Mouse (Mus musculus) left cerebral cortex, postnatal 36 days (tissue): ENCODE data around the gene Anks1. TPM values are rescaled to one million over a fixed set of nuclear protein-coding genes. Genes with fewer than 3 reads are reported as not detected.

Experiments used
- DNase-seq, 2 experiments: peaks; one replicate each; pipeline ENCODE4 v3.0.0; 2021 to 2022; ENCODE audit warnings: low spot score in 2 of 2, mixed read lengths in 1 of 2
- intact Hi-C: fragments of 180-260 bp; cut with DNase I; formaldehyde crosslinking; loops from one replicate; pipeline ENCODE4 v1.15.1; 2025
- total RNA-seq, 2 experiments: library from RNA; stranded (reverse); gene quantifications; 2 replicates each; pipeline ENCODE4 v1.2.3; 2021

Anks1 gene
- total RNA-seq, 2 experiments from 2014 or later = 34.5 to 42.3 TPM

DNA sequence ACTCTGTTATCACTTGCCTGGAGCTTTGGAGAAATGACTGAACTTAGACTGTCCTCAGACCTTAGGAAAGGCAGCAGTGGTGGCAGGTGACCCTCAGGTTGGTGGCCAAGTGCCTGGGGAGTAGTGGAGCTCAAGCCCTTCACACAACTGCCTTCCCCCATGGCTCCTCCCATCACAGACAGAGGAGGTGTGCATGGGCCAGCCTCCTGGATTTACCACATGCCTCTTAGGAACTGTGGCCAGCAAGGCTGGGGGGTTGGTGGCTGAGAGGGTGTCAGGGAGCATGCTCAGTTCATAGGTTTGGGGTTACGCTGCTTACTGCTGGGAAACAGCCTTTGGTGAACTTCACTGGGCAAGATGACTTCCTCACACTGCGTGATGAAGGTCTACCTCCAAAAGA, 101.8 kb downstream of the Anks1 start:
- intact Hi-C loops = no loop called here
- no peak for DNase-seq

DNA sequence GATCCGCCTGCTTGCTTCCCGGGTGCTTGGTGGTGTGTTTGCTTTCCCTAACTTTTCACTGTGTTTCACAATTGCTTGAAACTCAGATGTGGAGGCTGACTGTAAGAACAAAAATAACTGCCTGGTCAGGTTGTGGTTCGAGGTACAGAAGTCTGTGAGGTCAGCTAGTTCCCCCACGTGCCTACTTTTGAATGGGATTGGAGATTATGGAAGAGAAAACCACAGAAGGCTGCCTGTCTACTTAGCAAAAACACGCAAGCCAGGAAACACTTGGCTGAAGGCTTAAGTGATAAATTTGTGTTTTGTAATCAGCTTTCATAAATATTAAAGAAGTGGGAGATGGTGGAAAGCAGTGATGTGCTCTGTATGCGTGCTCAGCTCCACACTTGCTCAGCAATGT, 103.7 kb downstream of the Anks1 start:
- no peak for DNase-seq
- intact Hi-C loops = no loop called here

DNA sequence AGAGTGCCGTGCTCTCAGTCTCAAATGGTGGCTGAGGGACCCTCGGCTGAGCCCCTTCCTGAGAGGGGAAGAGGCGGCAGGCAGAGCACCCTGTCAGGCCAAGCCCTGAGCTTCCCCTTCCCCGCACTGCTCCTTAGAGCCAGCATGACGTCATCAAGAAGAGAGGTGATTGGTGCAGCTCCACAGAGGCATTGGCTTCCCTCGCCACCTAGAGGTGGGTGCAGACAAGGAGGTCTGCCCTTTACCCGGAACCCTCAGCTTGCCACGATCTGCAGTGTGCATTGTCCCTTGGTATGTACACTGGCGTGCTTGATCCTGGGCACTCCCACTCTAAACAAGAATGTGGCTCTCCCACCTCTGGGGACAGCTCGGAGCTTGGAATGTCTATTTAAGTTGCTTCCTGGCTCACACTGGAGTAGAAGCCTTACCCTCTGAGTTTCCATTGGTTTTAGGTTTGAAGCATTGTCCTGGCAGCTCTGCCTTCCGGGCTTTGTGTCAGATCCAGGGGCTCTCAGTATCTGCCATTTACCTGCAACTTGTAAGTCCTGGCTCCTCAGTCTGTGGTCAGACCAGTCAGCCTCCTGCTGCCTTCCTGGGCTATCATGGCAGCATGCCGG, 104.3 kb downstream of the Anks1 start:
- DNase-seq = peak in 1 of 2 experiments; percentile 54
- intact Hi-C loops = no loop called here

DNA sequence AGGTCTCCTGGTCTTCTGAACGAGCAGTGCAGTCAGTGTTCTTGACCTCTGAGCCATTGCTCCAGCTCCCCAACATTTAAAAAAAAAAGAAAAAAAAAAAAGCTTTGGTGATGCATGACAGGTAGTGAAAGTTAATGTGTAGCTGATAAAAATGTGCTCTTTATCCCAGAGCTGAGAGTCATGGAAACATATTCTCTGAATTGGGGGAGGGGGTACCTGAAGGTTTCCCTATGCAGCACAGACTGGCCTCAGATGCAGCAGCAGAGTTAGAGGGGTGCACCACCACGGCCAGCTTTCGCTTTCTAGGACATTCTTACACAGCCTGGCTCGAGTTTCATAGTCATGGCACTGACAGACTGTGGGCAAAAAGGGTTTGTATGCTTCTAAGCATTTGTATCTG, 105.3 kb downstream of the Anks1 start:
- DNase-seq = no peak
- intact Hi-C loops = no loop called here

DNA sequence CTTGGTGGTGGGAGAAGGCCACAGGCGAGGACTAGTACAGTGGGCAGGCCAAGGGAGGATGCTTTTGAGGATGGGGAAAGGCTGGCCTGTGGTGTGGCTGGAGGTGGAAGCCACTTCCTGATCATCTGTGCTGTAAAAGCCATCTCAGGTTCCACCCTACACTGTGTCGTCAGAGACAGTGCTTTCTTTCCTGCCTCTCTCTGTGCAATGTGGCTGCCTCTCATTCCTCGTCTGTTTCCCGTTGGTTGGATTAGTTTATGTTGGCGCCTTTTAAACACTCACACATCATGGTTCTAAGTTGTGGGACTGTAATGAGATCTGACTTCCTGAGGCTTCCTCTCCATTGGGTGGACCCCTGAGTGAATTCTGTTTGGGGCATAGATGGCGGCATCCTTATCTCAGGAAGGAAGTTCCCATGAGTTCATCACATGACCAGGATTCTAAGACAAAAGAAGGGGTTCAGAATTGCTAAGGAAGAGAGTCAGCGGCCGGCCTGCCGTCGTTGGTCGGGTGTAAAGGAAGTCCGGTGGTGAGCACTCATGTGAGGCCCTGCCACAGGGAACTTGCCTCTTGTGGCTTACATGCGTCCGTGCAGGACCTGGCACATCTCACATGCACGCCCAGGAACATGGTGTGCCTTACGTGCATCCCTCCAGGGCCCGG, 106.1 kb downstream of the Anks1 start:
- intact Hi-C loops = no loop called here
- no peak for DNase-seq

DNA sequence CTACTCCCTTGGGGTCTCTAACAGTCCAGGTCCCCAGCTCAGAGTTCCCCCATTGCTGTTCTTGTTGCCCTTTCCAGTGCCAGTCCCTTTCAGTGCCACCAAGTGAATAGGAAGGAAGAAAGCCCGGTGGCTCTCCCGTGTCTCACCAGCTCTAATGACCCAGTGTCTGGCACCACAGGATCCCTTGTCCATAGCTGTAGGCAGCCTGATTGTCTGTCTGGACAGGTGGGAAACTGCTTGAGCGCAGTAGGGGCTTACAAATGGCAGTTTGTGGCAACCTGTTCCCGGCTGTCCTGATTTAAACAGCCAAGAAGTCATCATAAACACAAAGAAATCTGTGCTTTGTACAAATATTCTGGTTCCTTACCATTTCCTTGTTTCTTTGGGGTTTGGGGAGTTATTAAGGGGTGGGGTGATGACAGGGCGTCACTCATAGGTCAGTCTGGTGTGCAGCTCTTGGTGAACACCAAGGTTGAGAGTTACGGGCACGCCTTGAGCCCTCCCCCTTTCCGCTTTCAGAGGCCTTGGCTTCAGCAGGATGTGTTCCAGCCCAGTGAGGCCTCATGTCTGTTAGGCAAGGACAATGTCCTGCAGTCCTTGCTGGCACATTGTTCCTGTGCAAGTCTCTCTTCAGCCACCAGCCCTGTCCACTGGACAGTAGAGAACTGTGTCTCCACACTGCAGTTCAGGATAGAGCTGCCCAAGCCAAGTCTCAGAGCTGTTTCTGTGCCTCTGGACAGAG, 107.1 kb downstream of the Anks1 start:
- DNase-seq = no peak
- intact Hi-C loops = no loop called here

DNA sequence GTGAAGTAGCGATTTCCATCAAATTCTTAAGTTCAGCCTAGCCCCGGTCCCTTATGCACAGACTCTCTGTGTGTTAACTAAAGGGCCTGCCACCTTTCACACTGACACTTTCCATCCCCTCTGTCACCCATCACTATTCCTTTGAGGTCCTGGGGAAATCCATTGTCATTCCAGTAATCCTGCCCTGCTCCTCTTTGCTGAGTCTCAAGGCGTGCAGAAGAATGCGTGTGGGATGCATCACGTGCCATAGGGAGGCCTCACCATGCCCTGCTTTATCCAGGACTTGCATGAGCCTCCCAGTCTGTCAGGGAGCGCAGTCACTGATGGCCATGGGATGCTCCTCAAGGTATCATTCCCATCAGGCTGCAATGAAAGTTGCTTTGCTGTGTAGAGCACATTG, 109.2 kb downstream of the Anks1 start:
- no peak for DNase-seq
- intact Hi-C loops = no loop called here

DNA sequence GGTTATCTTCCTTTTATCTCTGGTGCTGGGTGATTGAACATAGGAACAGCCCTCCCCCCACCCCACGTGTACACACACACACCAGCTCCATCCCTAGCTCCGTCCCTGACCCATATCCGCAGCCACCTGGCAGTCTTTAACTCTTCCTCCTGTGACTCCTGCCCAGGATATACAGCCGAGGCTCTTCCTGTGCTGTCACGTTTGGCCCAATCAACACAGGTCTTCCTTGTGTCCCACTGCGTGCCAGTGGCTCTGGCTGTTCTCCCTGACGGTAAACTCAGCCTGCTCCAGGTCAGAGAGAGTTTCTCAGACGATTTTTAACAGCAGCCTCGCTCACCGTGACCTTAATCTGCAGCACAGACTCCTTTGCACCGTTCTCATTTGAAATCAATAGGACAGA, 109.7 kb downstream of the Anks1 start:
- no peak for DNase-seq
- intact Hi-C loops = no loop called here

DNA sequence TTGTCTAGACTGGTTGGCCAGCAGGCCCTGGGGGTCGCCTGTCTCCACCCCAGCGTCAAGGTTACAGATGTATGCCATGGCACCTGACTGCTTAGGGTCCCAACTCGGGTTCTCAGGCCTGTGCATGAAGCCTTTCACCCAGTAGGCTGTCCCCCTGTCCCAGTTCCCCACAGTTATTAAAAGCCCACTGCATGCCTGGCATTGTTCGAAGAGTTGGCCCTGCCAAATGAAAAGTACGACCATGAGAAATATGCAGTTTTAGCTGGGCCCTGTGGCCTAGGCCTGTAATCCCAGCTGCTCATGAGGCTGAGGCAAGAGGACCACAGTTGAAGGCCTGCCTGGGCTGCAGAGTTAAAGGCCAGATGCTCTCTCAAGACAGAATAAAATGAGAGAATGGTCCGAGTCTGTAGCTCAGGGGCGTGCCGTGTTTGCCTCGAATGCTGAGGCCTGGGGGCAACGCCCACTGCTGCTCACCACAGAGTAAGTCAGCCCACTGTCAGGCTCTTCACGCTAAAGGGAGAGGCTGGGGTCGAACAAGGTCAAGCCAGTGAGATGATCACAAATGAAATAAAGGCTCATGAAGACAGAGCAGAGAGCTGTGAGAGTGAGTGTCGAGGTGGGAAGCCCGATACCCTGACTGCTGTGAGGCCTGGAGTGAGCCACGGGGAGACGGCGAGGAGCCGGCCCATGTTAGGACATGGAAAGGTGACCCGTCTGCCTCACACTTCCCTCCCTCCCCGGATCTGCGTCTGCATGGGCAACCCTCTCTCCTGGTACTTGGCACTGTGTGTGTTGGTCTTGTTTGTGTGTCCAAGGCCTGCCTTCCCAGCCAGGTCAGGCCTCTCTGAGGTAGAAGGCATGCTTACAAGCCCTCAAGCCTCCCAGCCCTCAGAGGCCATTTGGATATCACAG, 110.9 kb downstream of the Anks1 start:
- intact Hi-C loops = no loop called here
- no peak for DNase-seq

DNA sequence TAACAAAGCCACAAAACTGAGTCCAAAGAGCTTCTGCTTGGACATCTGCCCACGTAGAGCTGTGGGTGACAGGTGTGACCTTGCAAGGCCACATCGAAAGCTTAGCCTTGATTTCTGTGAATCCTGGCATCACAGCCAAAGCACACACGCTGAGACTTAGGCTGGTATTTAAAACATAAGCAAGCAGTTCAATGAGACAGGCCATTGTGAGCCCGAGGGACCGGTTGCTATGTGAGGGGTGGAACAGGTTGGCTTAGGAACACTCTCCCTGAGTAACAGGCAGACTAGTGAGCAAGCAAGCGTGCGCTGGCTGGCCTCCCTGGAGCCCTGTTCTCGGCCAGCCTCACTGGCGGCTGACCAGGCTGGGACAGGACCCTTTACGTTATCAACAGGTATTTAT, 112.8 kb downstream of the Anks1 start:
- intact Hi-C loops = no loop called here
- no peak for DNase-seq

DNA sequence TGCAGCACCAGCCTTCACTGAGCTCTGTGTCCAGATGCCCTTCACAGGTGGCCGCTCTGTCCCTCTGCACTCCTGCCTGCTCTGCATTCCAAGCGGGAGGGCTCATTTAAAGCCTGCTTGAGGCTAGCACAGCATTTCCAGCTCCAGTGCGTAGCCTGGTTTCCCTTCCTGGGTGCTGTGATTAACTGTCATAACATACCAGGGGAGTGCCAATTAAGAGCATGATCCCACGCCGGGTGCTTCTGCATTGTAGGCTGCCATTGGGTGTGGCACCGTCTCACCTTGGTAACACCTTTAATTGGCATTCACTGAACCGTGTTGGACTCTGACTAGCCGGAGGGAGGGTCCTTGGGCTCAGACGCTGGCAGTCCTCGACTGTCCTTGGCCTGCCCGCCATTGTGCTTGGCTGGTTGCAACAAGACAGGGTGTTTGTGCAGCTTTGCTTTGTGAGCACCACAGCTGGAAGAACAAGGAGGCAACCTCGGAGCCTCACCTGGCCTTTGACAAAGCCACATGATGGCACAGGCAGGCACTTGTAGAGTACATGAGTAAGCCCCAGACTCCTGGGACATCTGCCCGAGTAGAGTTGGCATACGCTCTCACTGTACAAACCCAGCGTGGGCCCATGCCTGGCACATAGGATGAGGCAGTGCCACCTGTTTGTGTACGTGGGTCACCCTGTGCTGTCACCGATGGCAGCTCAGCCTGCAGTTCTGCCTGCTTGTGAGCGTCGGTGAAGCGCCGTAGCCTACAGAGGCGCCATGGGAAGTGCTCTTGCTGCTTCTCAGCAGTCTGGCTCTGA, 113.9 kb downstream of the Anks1 start:
- intact Hi-C loops = no loop called here
- DNase-seq = peak; percentile 53 to 62

DNA sequence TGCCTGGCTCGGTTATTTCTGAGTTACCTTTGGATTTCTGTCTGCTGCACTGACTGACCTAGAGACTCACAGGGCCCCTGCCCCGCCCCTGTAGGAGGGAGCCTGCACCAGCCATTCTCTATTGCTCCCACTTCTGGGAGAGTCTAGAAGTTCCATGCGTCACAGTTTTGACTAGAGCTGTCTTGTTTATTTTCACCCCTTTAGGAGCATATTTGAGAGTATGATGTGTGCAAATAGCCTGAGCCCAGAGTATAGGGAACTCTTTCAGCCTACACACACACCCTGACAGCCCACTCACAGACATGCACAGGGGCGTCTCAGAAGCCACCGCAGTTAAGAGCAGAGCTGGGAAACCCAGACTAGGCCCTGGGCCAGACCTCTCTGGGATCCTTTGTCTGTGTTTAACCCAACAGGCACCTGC, 116.4 kb downstream of the Anks1 start:
- intact Hi-C loops = no loop called here
- no peak for DNase-seq

DNA sequence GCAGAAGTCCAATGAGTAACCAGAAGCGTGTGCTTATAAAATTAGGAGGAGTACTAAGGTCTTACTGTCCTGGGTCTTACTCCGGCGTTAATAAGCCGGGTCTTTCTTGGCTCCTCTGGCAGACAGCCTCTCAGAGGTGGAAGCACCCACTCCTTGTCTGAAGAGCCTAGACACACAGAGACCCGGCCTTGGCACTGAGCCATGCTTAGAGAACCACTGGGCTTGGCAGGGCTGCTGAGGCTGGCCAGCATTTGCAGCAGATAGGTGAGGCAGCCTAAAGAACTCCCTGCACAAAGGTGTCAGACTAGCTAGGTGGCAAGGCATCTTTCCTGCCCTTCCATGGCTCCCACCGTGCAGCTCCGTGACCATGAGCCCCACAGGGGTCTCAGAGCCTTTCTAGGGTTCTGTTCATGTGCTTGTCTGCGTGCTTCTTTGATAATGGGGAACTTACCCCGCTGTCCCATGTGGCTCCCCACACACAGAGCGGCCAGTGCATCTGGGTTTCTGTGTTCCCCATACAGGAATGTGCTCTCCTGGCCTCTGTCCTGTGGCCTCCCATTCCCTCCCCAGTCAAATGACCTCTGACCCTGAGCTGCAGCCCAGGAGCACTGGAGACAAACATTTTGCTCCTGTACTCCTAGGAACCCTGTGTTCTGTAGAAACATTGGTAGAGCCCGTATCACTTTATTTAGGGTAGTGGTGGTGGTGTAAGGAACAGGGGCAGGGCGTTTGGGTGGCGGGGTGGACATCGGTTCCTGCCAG, 117.2 kb downstream of the Anks1 start:
- intact Hi-C loops = no loop called here
- no peak for DNase-seq

DNA sequence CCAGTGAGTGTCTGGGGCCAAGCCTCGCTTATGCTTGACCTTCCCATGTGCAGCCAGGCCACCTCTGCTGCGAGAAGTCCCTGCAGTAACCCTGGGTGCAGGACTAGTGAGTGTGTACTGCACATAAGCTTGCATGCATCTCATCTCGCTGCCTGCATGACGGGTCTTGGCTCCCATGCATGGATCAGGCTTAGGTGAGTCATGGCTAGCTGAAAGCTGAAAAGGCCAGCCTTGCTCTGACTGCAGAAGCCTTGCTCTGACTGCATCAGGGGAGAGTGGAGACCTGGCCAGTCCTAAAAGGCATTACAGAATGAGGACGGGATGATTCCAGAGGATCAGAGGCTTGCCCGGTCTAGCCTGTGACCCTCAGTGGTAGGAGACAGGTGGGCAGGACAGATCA, 118.1 kb downstream of the Anks1 start:
- intact Hi-C loops = no loop called here
- no peak for DNase-seq

DNA sequence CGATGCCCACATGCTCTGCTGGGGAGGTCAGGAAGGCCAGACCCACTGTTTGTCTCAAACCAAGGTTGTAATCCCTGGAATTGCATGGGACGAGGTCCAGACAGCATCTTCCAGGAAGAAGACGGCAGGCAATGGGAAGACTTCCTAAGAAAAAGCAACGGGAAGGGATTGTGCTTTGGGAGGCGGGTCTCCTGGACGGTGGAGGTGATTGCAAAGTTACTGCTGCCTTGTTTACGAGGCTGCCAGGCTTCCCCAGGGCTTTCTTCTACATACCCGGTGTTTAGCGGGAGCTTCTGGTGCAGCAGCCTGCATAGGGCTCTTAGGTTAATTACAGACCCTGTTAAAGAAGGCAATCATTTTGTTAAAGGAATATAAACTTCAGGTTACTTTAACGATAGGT, 119.1 kb downstream of the Anks1 start:
- no peak for DNase-seq
- intact Hi-C loops = no loop called here

DNA sequence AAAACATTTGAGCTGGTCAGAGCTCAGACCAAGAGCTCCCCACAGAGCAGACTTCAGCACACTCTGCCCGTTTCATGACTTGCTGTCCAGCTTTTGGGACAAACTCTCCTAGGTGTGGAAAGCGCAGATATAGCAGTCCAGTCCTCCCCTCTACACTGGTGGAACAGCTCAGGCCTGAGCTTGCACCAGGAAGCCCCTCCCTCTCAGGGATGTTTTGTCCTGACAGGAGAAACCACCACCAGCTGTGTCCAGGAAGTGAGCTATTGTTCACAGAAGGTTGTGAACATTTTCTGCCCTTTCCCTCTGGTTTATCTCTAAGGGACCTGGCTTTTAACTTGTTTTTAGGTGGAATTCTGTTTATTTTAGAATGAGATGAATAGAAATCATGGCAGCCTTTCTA, 120.2 kb downstream of the Anks1 start:
- DNase-seq = no peak
- intact Hi-C loops = no loop called here

DNA sequence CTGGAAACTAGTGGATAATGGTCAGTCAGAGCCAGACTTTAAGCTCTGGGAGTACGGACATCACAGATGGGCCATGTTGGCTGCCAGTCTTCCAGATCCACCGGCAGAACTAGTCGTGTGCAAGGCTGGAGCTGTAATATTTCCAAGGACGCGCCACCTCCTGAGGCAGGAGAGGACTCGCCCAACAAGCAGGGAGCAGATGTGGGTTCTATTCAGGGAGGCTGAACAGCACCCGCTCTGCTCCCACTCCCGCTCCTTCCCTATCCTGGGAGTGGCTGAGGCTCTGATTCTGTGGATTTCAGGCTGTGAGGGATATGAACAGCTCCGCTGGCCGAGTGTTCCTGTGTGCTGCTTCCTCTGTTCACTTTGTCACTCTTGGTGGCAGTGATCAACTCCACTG, 121.3 kb downstream of the Anks1 start:
- peak; percentile 64 to 76 for DNase-seq
- intact Hi-C loops = no loop called here

DNA sequence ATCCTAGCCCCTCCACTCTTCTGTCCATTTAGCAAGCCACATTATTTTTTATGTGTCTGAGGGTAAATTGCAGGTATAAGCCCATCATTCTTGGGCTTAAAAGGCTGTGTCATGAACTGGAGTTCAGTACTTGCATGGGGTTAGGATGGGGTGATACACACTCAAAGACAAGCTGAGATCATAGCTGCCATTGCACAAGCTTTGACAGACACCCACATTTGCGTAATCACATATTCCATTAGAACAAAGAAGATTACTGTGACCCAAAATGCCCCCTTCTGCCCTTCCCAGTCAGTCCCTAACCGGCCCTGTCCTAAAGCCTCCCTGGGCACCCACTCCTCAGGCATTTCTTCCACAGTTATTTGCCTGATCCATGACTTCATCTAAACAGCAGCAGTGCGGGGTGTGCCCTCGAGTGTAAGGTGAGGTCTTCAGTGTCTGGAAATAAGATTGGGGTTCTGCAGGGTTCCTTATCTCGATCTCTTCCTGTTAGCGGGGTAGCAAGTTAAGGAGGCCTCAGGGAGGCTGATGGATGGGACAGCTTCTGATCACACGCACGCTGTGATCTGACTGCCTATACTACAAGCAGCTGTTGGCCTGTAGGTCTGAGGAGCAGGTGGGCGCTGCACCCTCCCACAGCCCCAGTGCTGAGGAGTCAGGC, 122.3 kb downstream of the Anks1 start:
- intact Hi-C loops = no loop called here
- DNase-seq = no peak
